Mouse (Mus musculus): ENCODE results near the gene Ascc1. TPM values are rescaled to one million over a fixed set of nuclear protein-coding genes. Genes with fewer than 3 reads are reported as not detected.

The Ascc1 gene
- polyA plus RNA-seq, 1 experiment from 2014 or later: 21.6 TPM

DNA sequence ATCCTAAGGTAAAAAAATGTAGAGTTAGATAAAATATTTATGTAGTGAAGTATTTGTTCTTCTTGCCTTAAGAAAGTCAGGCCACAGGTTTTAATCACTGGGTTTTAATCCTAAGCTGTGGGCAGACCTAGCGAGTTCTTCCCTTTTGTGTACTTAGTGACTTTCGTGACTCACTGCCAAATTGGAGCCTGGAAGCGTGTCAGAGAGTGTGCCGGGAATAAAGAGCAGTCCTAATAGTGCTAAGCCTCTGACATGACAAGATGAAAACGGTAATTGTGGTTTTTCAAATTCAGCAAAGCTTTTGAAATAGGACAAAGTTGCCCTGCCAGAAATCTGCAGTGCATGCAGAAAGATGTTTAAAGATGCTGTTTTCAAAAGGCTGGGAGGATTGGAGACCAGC is 44.1 kb downstream of the Ascc1 start:
- DNase-seq (no peak), ATAC-seq (ENCODE audit: low read depth) (no peak)
- 69% methylated on average over 5 of the region's 5 CpGs for WGBS (ENCODE audit: insufficient replicate concordance)
- no peak overlapping the region for H3K27ac ChIP-seq
- H3K4me1 ChIP-seq (replicated peaks): no peaks in the 10 kb centered on the region
- 0 out of 2 replicates have a peak, but pooled peaks cover 6% of the 10 kb centered on the region for H3K36me3 ChIP-seq
- H3K27me3 ChIP-seq: no peaks in the 10 kb centered on the region
- H3K9ac ChIP-seq: no peak overlapping the region
- H3K9me3 ChIP-seq (replicated peaks): no peaks in the 10 kb centered on the region
- no peak overlapping the region for H3K4me3 ChIP-seq (replicated peaks)
- H3K4me2 ChIP-seq: no peak overlapping the region

DNA sequence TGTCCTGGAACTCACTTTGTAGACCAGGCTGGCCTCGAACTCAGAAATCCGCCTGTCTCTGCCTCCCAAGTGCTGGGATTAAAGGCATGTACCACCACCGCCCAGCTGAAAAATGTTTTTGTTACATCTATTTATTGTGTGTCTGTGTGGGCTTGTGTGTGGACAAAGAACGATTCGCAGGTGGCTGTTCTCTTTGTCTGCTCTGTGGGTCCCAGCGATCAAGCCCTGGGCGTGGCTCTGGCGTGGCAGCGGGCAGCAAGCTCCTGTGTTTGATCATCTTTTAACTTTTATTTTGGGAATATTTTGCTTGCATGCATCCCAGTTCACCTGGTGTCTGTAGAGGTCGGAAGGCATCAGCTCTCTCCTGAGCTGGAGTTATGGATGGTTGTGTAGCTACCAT is 48.0 kb downstream of the Ascc1 start:
- Histone ChIP-seq H3K9ac (no peak overlapping the region), H3K4me3 (replicated peaks) (no peak overlapping the region), H3K27me3 (no peaks in the 10 kb centered on the region), H3K4me2 (no peak overlapping the region), H3K9me3 (replicated peaks) (no peaks in the 10 kb centered on the region), H3K27ac (no peak overlapping the region), H3K4me1 (replicated peaks) (no peaks in the 10 kb centered on the region), H3K36me3 (0 out of 2 replicates have a peak, but pooled peaks cover 6% of the 10 kb centered on the region)
- no peak for ATAC-seq (ENCODE audit: low read depth)
- no peak for DNase-seq
- WGBS (ENCODE audit: insufficient replicate concordance): 78% methylated on average over 10 of the region's 10 CpGs

DNA sequence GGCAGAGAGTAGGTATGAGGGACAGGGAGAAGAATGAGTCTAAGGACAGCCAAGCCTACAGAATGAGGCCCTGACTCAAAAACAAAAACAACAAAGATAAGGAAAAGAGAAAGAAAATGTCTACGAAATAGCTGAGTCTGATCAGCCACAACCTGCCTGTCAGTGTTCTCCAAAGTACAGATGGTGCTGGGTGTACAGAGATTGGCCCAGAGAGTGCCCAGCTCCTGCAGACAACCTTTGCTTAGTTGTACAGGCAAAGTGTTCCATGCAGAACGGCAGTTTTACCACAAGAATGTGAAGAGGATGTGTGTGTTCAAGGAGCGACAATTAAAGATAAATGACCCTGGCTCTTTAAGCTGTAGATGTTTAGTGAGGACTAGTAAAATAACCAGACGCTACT is 50.5 kb downstream of the Ascc1 start:
- ATAC-seq (ENCODE audit: low read depth) (no peak), DNase-seq (no peak)
- 33% methylated on average over 4 of the region's 4 CpGs for WGBS (ENCODE audit: insufficient replicate concordance)
- Histone ChIP-seq H3K4me3 (replicated peaks) (no peak overlapping the region), H3K4me2 (no peak overlapping the region), H3K9ac (no peak overlapping the region), H3K36me3 (0 out of 2 replicates have a peak, but pooled peaks cover 6% of the 10 kb centered on the region), H3K4me1 (replicated peaks) (no peaks in the 10 kb centered on the region), H3K27ac (no peak overlapping the region), H3K9me3 (replicated peaks) (no peaks in the 10 kb centered on the region), H3K27me3 (no peaks in the 10 kb centered on the region)

- ATAC-seq (ENCODE audit: low read depth) (no peak), DNase-seq (no peak)
- Histone ChIP-seq H3K4me1 (replicated peaks) (peaks cover 10% of the 10 kb centered on the region; the same call in 1 of the 2 replicates), H3K36me3 (0 out of 2 replicates have a peak, but pooled peaks cover 11% of the 10 kb centered on the region), H3K9me3 (replicated peaks) (no peaks in the 10 kb centered on the region), H3K4me3 (replicated peaks) (no peak overlapping the region), H3K27me3 (no peaks in the 10 kb centered on the region), H3K9ac (no peak overlapping the region), H3K27ac (no peak overlapping the region), H3K4me2 (no peak overlapping the region)
- 75% methylated on average over 5 of the region's 5 CpGs for WGBS (ENCODE audit: insufficient replicate concordance)
Measured at GRCm38 (mm10) chr10:60062173-60062572, 59.6 kb downstream of the Ascc1 start.

- H3K9ac ChIP-seq: no peak overlapping the region
- H3K9me3 ChIP-seq (replicated peaks): no peaks in the 10 kb centered on the region
- DNase-seq (no peak), ATAC-seq (ENCODE audit: low read depth) (no peak)
- no peak overlapping the region for H3K27ac ChIP-seq
- no peaks in the 10 kb centered on the region for H3K27me3 ChIP-seq
- 0 out of 2 replicates have a peak, but pooled peaks cover 11% of the 10 kb centered on the region for H3K36me3 ChIP-seq
- no peak overlapping the region for H3K4me3 ChIP-seq (replicated peaks)
- H3K4me1 ChIP-seq (replicated peaks): peaks cover 10% of the 10 kb centered on the region; the same call in 1 of the 2 replicates
- WGBS (ENCODE audit: insufficient replicate concordance): 52% methylated on average over 5 of the region's 5 CpGs
- no peak overlapping the region for H3K4me2 ChIP-seq
Measured at GRCm38 (mm10) chr10:60062931-60063330, 60.3 kb downstream of the Ascc1 start.

GRCm38 (mm10) chr10:60066524-60066923 is 63.9 kb downstream of the Ascc1 start:
- Histone ChIP-seq H3K9me3 (replicated peaks) (no peaks in the 10 kb centered on the region), H3K27me3 (no peaks in the 10 kb centered on the region), H3K4me3 (replicated peaks) (no peak overlapping the region), H3K27ac (no peak overlapping the region), H3K36me3 (0 out of 2 replicates have a peak, but pooled peaks cover 11% of the 10 kb centered on the region), H3K4me2 (no peak overlapping the region), H3K9ac (no peak overlapping the region), H3K4me1 (replicated peaks) (peaks cover 10% of the 10 kb centered on the region; the same call in 1 of the 2 replicates)
- DNase-seq: no peak
- WGBS (ENCODE audit: insufficient replicate concordance): 61% methylated on average over 3 of the region's 3 CpGs
- ATAC-seq (ENCODE audit: low read depth): no peak

- H3K4me1 ChIP-seq (replicated peaks): peaks cover 50% of the 10 kb centered on the region
- H3K36me3 ChIP-seq: no peaks in the 10 kb centered on the region
- no peaks in the 10 kb centered on the region for H3K9me3 ChIP-seq (replicated peaks)
- no peak for DNase-seq
- ATAC-seq (ENCODE audit: low read depth): no peak
- H3K9ac ChIP-seq: no peak overlapping the region
- H3K27me3 ChIP-seq: no peaks in the 10 kb centered on the region
- peak overlapping the region; percentile 7; the same call in 1 of the 2 replicates for H3K27ac ChIP-seq
- no peak overlapping the region for H3K4me3 ChIP-seq (replicated peaks)
- H3K4me2 ChIP-seq: no peak overlapping the region
- WGBS (ENCODE audit: insufficient replicate concordance): 72% methylated on average over 1 of the region's 1 CpGs
Measured at GRCm38 (mm10) chr10:60075159-60075558, 72.6 kb downstream of the Ascc1 start.

GRCm38 (mm10) chr10:60077226-60077625 is 74.6 kb downstream of the Ascc1 start:
- DNase-seq: no peak
- peaks cover 70% of the 10 kb centered on the region for H3K4me1 ChIP-seq (replicated peaks)
- peak overlapping the region; percentile 97 for H3K27ac ChIP-seq
- ATAC-seq (ENCODE audit: low read depth): no peak
- no peaks in the 10 kb centered on the region for H3K27me3 ChIP-seq
- H3K4me2 ChIP-seq: peak overlapping the region; percentile 78
- no peak overlapping the region for H3K4me3 ChIP-seq (replicated peaks)
- H3K9ac ChIP-seq: peak overlapping the region; percentile 71
- H3K36me3 ChIP-seq: no peaks in the 10 kb centered on the region
- H3K9me3 ChIP-seq (replicated peaks): no peaks in the 10 kb centered on the region
- 85% methylated on average over 7 of the region's 7 CpGs for WGBS (ENCODE audit: insufficient replicate concordance)

GRCm38 (mm10) chr10:60077736-60078560 is 75.3 kb downstream of the Ascc1 start:
- Histone ChIP-seq H3K9ac (peak overlapping the region; percentile 71), H3K27ac (peak overlapping the region; percentile 97), H3K4me1 (replicated peaks) (peaks cover 77% of the 10 kb centered on the region), H3K4me2 (peak overlapping the region; percentile 78), H3K4me3 (replicated peaks) (peak overlapping the region; percentile 46), H3K36me3 (no peaks in the 10 kb centered on the region), H3K27me3 (no peaks in the 10 kb centered on the region), H3K9me3 (replicated peaks) (no peaks in the 10 kb centered on the region)
- ATAC-seq (ENCODE audit: low read depth): peak; percentile 84
- 30% methylated on average over 18 of the region's 18 CpGs for WGBS (ENCODE audit: insufficient replicate concordance)
- DNase-seq: peak; percentile 63

GRCm38 (mm10) chr10:60078561-60078917 is 75.9 kb downstream of the Ascc1 start:
- Histone ChIP-seq H3K4me3 (replicated peaks) (peak overlapping the region; percentile 46), H3K36me3 (no peaks in the 10 kb centered on the region), H3K9me3 (replicated peaks) (no peaks in the 10 kb centered on the region), H3K27ac (peak overlapping the region; percentile 97), H3K27me3 (no peaks in the 10 kb centered on the region), H3K4me2 (peak overlapping the region; percentile 78), H3K9ac (peak overlapping the region; percentile 71), H3K4me1 (replicated peaks) (peaks cover 79% of the 10 kb centered on the region)
- WGBS (ENCODE audit: insufficient replicate concordance): 22% methylated on average over 5 of the region's 5 CpGs
- DNase-seq: peak; percentile 81
- ATAC-seq (ENCODE audit: low read depth): peak; percentile 88

- DNase-seq (peak; percentile 50), ATAC-seq (ENCODE audit: low read depth) (peak; percentile 52)
- Histone ChIP-seq H3K9me3 (replicated peaks) (no peaks in the 10 kb centered on the region), H3K4me3 (replicated peaks) (no peak overlapping the region), H3K27me3 (no peaks in the 10 kb centered on the region), H3K4me1 (replicated peaks) (peaks cover 75% of the 10 kb centered on the region), H3K4me2 (peak overlapping the region; percentile 26; the same call in 1 of the 2 replicates), H3K36me3 (no peaks in the 10 kb centered on the region), H3K27ac (peak overlapping the region; percentile 97), H3K9ac (peak overlapping the region; percentile 44; the same call in 1 of the 2 replicates)
- 30% methylated on average over 3 of the region's 3 CpGs for WGBS (ENCODE audit: insufficient replicate concordance)
Measured at GRCm38 (mm10) chr10:60080171-60080570, 77.6 kb downstream of the Ascc1 start.

Data from liver, embryonic 13.5 days (tissue).